Mouse (Mus musculus): ENCODE data around the gene Ntmt1. TPM values are rescaled to one million over a fixed set of nuclear protein-coding genes. Genes with fewer than 3 reads are reported as not detected.

The Ntmt1 gene
- polyA plus RNA-seq, 1 experiment, result 71.2 TPM

DNA sequence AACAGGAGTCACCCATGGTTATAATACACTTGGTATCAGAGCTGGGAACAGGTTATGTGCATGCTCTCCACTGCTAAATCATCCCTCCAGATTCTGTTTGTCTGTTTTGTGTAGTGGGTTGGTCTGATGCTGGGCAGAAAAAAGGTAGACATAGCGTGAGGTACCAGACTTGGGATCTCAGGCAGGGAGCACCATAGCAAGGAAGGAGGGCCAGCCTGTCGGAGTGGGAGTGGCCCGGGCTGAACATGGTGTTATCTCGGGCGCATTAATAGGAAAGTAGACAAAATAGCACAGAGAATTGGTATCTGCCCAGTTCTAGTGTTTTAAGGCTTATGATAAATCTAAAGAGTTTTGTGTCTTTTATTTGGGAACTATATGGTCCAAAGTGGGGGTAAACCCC, 39.1 kb upstream of the Ntmt1 start:
- TF ChIP-seq MYOD1 (IDR thresholded peaks at IDR 0.05; ENCODE audit: control insufficient read depth in 1 of 3, insufficient read length in 2 of 3, low read depth in 2 of 3), result no peak
- TF ChIP-seq SRF (IDR thresholded peaks at IDR 0.05; ENCODE audit: control insufficient read depth, insufficient read length, low read depth), result no peak
- TF ChIP-seq POLR2A (IDR thresholded peaks at IDR 0.05; ENCODE audit: insufficient read length, low read depth), result no peak
- no peak for TF ChIP-seq MAX (IDR thresholded peaks at IDR 0.05; ENCODE audit: low read depth)
- TF ChIP-seq MYOG (IDR thresholded peaks at IDR 0.05; ENCODE audit: control insufficient read depth in 1 of 3, insufficient read depth in 1 of 3, insufficient read length in 2 of 3, low read depth in 2 of 3), result no peak
- no peak for TF ChIP-seq CEBPB (IDR thresholded peaks at IDR 0.05; ENCODE audit: insufficient read depth, poor library complexity, severe bottlenecking)
- no peak for TF ChIP-seq REST (IDR thresholded peaks at IDR 0.05; ENCODE audit: insufficient read depth, insufficient read length)
- H3K79me2 ChIP-seq (ENCODE audit: control insufficient read depth, insufficient read depth), result no peaks in the 10 kb centered on the region

DNA sequence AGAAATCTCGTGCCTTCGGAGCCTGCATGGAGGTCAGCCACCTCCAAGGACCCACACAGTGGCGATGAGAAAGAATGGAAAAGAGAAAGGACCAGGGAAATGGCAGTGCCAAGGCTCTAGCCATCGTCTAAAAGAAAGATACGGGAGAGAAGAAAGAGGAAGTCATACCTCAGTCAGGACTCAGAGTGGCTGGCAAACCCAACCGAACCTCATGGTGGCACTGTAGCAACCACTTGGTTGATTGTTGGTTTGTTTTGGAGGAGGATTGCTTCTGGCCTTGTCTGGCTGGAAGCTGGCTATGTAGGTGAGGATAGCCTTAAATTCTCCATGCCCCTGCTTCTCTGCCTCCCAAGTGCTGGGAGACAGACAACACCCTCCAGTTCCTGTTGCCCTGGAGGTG, 38.4 kb upstream of the Ntmt1 start:
- H3K36me3 ChIP-seq (ENCODE audit: control insufficient read depth, insufficient read depth), result no peaks in the 10 kb centered on the region
- H3K4me2 ChIP-seq (ENCODE audit: low read depth), result no peak overlapping the region
- no peak overlapping the region for H3ac ChIP-seq (ENCODE audit: control insufficient read depth, insufficient read length)
- H3K79me2 ChIP-seq (ENCODE audit: control insufficient read depth, insufficient read depth), result no peaks in the 10 kb centered on the region
- TF ChIP-seq MYOG (IDR thresholded peaks at IDR 0.05; ENCODE audit: control insufficient read depth in 1 of 3, insufficient read depth in 1 of 3, insufficient read length in 2 of 3, low read depth in 2 of 3) (no peak), TCF12 (IDR thresholded peaks at IDR 0.05; ENCODE audit: insufficient read depth, poor library complexity, severe bottlenecking) (no peak), POLR2A (IDR thresholded peaks at IDR 0.05; ENCODE audit: insufficient read length, low read depth) (no peak), MAX (IDR thresholded peaks at IDR 0.05; ENCODE audit: low read depth) (no peak), USF1 (IDR thresholded peaks at IDR 0.05; ENCODE audit: low read depth) (no peak), POLR2AphosphoS2 (IDR thresholded peaks at IDR 0.05; ENCODE audit: insufficient read length, low read depth) (no peak), SRF (IDR thresholded peaks at IDR 0.05; ENCODE audit: control insufficient read depth, insufficient read length, low read depth) (no peak), MYOD1 (IDR thresholded peaks at IDR 0.05; ENCODE audit: control insufficient read depth in 1 of 3, insufficient read length in 2 of 3, low read depth in 2 of 3) (no peak), TCF3 (IDR thresholded peaks at IDR 0.05; ENCODE audit: insufficient read length, low read depth) (no peak), REST (IDR thresholded peaks at IDR 0.05; ENCODE audit: insufficient read depth, insufficient read length) (no peak), E2F4 (IDR thresholded peaks at IDR 0.05; ENCODE audit: insufficient read depth) (no peak), CEBPB (IDR thresholded peaks at IDR 0.05; ENCODE audit: insufficient read depth, poor library complexity, severe bottlenecking) (no peak)
- H3K27me3 ChIP-seq (ENCODE audit: control insufficient read depth, insufficient read depth, insufficient read length), result no peaks in the 10 kb centered on the region
- no peak overlapping the region for H3K4me3 ChIP-seq

More for the DNA sequence above, 39.1 kb upstream of the Ntmt1 start:
- Histone ChIP-seq H3ac (ENCODE audit: control insufficient read depth, insufficient read length) (no peak overlapping the region), H3K36me3 (ENCODE audit: control insufficient read depth, insufficient read depth) (no peaks in the 10 kb centered on the region), H3K4me2 (ENCODE audit: low read depth) (no peak overlapping the region), H3K27me3 (ENCODE audit: control insufficient read depth, insufficient read depth, insufficient read length) (no peaks in the 10 kb centered on the region), H3K4me3 (no peak overlapping the region)

DNA sequence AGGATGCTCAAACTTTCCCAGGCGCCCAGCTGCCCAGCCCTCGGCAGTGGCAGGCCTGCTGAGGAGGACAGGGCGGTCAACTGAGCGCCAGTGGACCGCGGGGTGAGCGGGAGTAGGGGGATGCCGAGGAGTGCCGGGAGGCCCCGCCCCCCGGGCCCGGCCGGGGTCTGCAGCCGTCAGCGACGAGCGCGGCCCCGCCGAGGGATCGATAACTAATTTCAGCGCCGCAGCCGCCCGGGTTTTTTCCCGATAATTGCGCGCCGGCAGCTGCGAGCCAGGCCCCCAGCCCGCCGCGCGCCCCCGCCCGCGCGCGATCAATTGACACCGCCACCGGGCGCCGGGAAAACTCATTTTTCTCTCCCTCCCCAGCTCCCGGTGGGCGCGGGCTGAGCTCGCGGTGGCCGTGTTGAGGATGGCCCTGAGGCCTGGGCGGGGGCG, 36.2 kb upstream of the Ntmt1 start:
- TF ChIP-seq E2F4 (IDR thresholded peaks at IDR 0.05; ENCODE audit: insufficient read depth) (no peak), USF1 (IDR thresholded peaks at IDR 0.05; ENCODE audit: low read depth) (no peak), MYOG (IDR thresholded peaks at IDR 0.05; ENCODE audit: control insufficient read depth in 1 of 3, insufficient read depth in 1 of 3, insufficient read length in 2 of 3, low read depth in 2 of 3) (no peak), CEBPB (IDR thresholded peaks at IDR 0.05; ENCODE audit: insufficient read depth, poor library complexity, severe bottlenecking) (no peak), REST (IDR thresholded peaks at IDR 0.05; ENCODE audit: insufficient read depth, insufficient read length) (no peak), POLR2A (IDR thresholded peaks at IDR 0.05; ENCODE audit: insufficient read length, low read depth) (no peak), POLR2AphosphoS2 (IDR thresholded peaks at IDR 0.05; ENCODE audit: insufficient read length, low read depth) (no peak), TCF12 (IDR thresholded peaks at IDR 0.05; ENCODE audit: insufficient read depth, poor library complexity, severe bottlenecking) (no peak), MYOD1 (IDR thresholded peaks at IDR 0.05; ENCODE audit: control insufficient read depth in 1 of 3, insufficient read length in 2 of 3, low read depth in 2 of 3) (no peak), SRF (IDR thresholded peaks at IDR 0.05; ENCODE audit: control insufficient read depth, insufficient read length, low read depth) (no peak), MAX (IDR thresholded peaks at IDR 0.05; ENCODE audit: low read depth) (no peak), TCF3 (IDR thresholded peaks at IDR 0.05; ENCODE audit: insufficient read length, low read depth) (no peak)
- no peaks in the 10 kb centered on the region for H3K36me3 ChIP-seq (ENCODE audit: control insufficient read depth, insufficient read depth)
- H3ac ChIP-seq (ENCODE audit: control insufficient read depth, insufficient read length), result peak overlapping the region; percentile 16
- H3K4me2 ChIP-seq (ENCODE audit: low read depth), result peak overlapping the region; percentile 87
- H3K27me3 ChIP-seq (ENCODE audit: control insufficient read depth, insufficient read depth, insufficient read length), result no peaks in the 10 kb centered on the region
- H3K79me2 ChIP-seq (ENCODE audit: control insufficient read depth, insufficient read depth), result no peaks in the 10 kb centered on the region
- H3K4me3 ChIP-seq, result peak overlapping the region; percentile 11

DNA sequence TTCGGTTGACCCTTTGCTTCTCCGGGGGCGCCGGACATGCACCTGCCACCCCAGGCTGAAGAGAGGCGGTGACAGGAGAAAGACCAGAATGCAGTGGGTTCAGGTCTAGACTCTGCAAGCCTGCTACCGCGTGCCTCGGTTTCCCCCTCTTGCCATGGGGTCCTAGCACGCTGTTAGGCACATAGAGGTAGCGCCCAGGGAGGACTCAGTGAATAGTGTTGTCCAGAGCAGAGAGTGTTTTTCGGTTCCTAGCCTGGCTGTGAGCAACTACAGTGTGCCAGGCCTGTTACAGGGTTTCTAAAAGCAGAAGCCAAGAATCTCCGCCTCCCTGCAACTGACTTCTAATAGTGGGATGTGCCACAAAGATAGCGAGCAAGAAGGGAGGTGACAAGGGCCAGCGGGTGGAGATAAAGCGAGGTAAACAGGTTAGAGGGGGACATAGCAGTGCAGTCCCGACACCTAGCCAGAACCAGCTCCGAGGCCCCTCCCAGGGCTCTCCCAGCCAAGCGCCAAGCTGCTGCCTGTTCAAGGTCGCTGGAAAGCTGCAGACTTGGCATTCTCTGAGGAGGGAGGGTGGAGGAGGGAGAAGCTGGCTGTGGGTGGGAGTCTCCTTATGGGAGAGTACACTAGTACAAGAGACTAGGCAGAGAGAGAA, 35.7 kb upstream of the Ntmt1 start:
- no peaks in the 10 kb centered on the region for H3K27me3 ChIP-seq (ENCODE audit: control insufficient read depth, insufficient read depth, insufficient read length)
- H3K79me2 ChIP-seq (ENCODE audit: control insufficient read depth, insufficient read depth), result no peaks in the 10 kb centered on the region
- H3K36me3 ChIP-seq (ENCODE audit: control insufficient read depth, insufficient read depth), result no peaks in the 10 kb centered on the region
- no peak for TF ChIP-seq MAX (IDR thresholded peaks at IDR 0.05; ENCODE audit: low read depth)
- TF ChIP-seq POLR2AphosphoS2 (IDR thresholded peaks at IDR 0.05; ENCODE audit: insufficient read length, low read depth), result peak; percentile 49
- peak in 1 of 3 experiments; percentile 24 for TF ChIP-seq MYOG (IDR thresholded peaks at IDR 0.05; ENCODE audit: control insufficient read depth in 1 of 3, insufficient read depth in 1 of 3, insufficient read length in 2 of 3, low read depth in 2 of 3)
- TF ChIP-seq SRF (IDR thresholded peaks at IDR 0.05; ENCODE audit: control insufficient read depth, insufficient read length, low read depth), result no peak
- no peak for TF ChIP-seq E2F4 (IDR thresholded peaks at IDR 0.05; ENCODE audit: insufficient read depth)
- peak in 2 of 3 experiments; percentile 51 to 86 for TF ChIP-seq MYOD1 (IDR thresholded peaks at IDR 0.05; ENCODE audit: control insufficient read depth in 1 of 3, insufficient read length in 2 of 3, low read depth in 2 of 3)
- H3K4me3 ChIP-seq, result peak overlapping the region; percentile 11
- H3K4me2 ChIP-seq (ENCODE audit: low read depth), result peak overlapping the region; percentile 87
- H3ac ChIP-seq (ENCODE audit: control insufficient read depth, insufficient read length), result peak overlapping the region; percentile 16
